Mouse (Mus musculus) mouse trophoblast stem cell (cell line): ENCODE results near the gene Zfyve28.

ENCODE experiments used
- in situ Hi-C, 2 experiments: fragments of 300-500 bp; cut with MseI, MboI; formaldehyde crosslinking; loops; 2 replicates in 1 of 2; 3 replicates in 1 of 2; pipeline ENCODE4 v1.15.1; 2025

Zfyve28 gene

GRCm38 (mm10) chr5:34213659-34214058 lies 74.6 kb downstream of the Zfyve28 start:
- in situ Hi-C loops, result no loop called here

GRCm38 (mm10) chr5:34210279-34210678 lies 78.0 kb downstream of the Zfyve28 start:
- in situ Hi-C loops, result no loop called here

- in situ Hi-C loops, result no loop called here
Measured at GRCm38 (mm10) chr5:34207503-34207902, 80.7 kb downstream of the Zfyve28 start.

GRCm38 (mm10) chr5:34205788-34206187 lies 82.5 kb downstream of the Zfyve28 start:
- in situ Hi-C loops, result no loop called here

- in situ Hi-C loops, result no loop called here
Measured at GRCm38 (mm10) chr5:34204911-34205310, 83.3 kb downstream of the Zfyve28 start.

GRCm38 (mm10) chr5:34202006-34202405 lies 86.2 kb downstream of the Zfyve28 start:
- in situ Hi-C loops, result no loop called here

GRCm38 (mm10) chr5:34201396-34201795 lies 86.9 kb downstream of the Zfyve28 start:
- in situ Hi-C loops, result no loop called here

GRCm38 (mm10) chr5:34198615-34199014 lies 89.6 kb downstream of the Zfyve28 start:
- in situ Hi-C loops, result no loop called here

GRCm38 (mm10) chr5:34197243-34197642 lies 91.0 kb downstream of the Zfyve28 start:
- in situ Hi-C loops, result no loop called here

GRCm38 (mm10) chr5:34196423-34196822 lies 91.8 kb downstream of the Zfyve28 start:
- in situ Hi-C loops, result no loop called here

- in situ Hi-C loops, result no loop called here
Measured at GRCm38 (mm10) chr5:34195786-34196185, 92.5 kb downstream of the Zfyve28 start.

- in situ Hi-C loops, result no loop called here
Measured at GRCm38 (mm10) chr5:34194975-34195662, 93.1 kb downstream of the Zfyve28 start.

GRCm38 (mm10) chr5:34194426-34194825 lies 93.8 kb downstream of the Zfyve28 start:
- in situ Hi-C loops, result no loop called here

GRCm38 (mm10) chr5:34191843-34192242 lies 96.4 kb downstream of the Zfyve28 start:
- in situ Hi-C loops, result no loop called here

GRCm38 (mm10) chr5:34191021-34191420 lies 97.2 kb downstream of the Zfyve28 start:
- in situ Hi-C loops, result no loop called here

- in situ Hi-C loops, result no loop called here
Measured at GRCm38 (mm10) chr5:34189521-34189920, 98.7 kb downstream of the Zfyve28 start.

GRCm38 (mm10) chr5:34188856-34189255 lies 99.4 kb downstream of the Zfyve28 start:
- in situ Hi-C loops, result no loop called here

GRCm38 (mm10) chr5:34187601-34188316 lies 100.5 kb downstream of the Zfyve28 start, which contains the start of gene Mxd4:
TSS of gene Mxd4 (minus strand) at chr5:34187720.
- in situ Hi-C loops, result no loop called here

GRCm38 (mm10) chr5:34186961-34187391 lies 101.3 kb downstream of the Zfyve28 start:
- in situ Hi-C loops, result no loop called here

- in situ Hi-C loops, result no loop called here
Measured at GRCm38 (mm10) chr5:34186391-34186790, 101.9 kb downstream of the Zfyve28 start.

GRCm38 (mm10) chr5:34185791-34186190 lies 102.5 kb downstream of the Zfyve28 start:
- in situ Hi-C loops, result no loop called here

- in situ Hi-C loops, result no loop called here
Measured at GRCm38 (mm10) chr5:34185051-34185580, 103.1 kb downstream of the Zfyve28 start.

- in situ Hi-C loops, result no loop called here
Measured at GRCm38 (mm10) chr5:34183976-34184375, 104.3 kb downstream of the Zfyve28 start.
